Mouse (Mus musculus): Measurements from ENCODE around the gene Ppt1.

DNA sequence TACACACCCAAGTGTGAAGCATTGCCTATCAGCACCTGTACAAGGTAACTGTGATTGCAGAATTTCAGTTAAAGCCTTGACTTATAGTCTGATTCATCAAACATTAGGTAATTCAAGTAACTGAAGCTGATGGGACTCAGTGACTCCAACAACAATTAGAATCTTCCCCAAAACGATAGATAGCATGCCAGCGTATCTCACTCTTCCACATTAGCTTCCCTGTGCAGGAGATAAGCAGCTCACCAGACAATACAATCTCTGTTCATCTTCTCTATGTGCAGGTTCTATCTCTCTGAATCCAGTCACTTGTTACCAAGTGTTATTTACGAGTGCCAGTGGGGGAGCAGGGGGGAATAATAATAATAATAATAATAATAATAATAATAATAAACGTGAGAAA, 37.5 kb downstream of the Ppt1 start:
- TF ChIP-seq POLR2A (IDR thresholded peaks at IDR 0.05; ENCODE audit: low read depth, low read length), result no peak
- TF ChIP-seq CTCF (IDR thresholded peaks at IDR 0.05; ENCODE audit: extremely low read depth, insufficient read length, insufficient replicate concordance, low read depth, low read length), result no peak

Measured in small intestine, adult 2 months (tissue).